Mouse (Mus musculus) bone marrow, adult 2 months (tissue): ENCODE data around the gene Hdgfl2. TPM values are rescaled to one million over a fixed set of nuclear protein-coding genes. Genes with fewer than 3 reads are reported as not detected.
"Not testable (repeated sequence)": the region's sequence is repeated elsewhere in the genome, so short reads cannot be mapped to it uniquely, and the experiment has no call there.

Source experiments
- H3K27ac ChIP-seq: fragments of 200-500 bp; 2 replicates; pipeline ENCODE4 v1.5.1; 2012; ENCODE audit warnings: low read depth, mild to moderate bottlenecking, control low read depth, inconsistent platforms, low read length; ENCODE audit not compliant: control insufficient read depth, poor library complexity, insufficient read depth
- H3K4me1 ChIP-seq: fragments of 200-500 bp; 2 replicates; pipeline ENCODE4 v1.6.1; 2011; ENCODE audit warnings: low read length; ENCODE audit not compliant: control insufficient read depth, insufficient read depth
- H3K4me3 ChIP-seq: fragments of 200-500 bp; replicated peaks from 2 replicates; pipeline ENCODE3; 2011; ENCODE audit warnings: mild to moderate bottlenecking, low read depth, low read length, control low read depth; ENCODE audit not compliant: control insufficient read depth
- CTCF ChIP-seq: fragments of 200-500 bp; IDR thresholded peaks from 2 replicates; pipeline ENCODE4 v1.5.1; 2011; ENCODE audit warnings: low read length, control low read depth; ENCODE audit not compliant: control insufficient read depth, insufficient read depth
- POLR2A ChIP-seq: fragments of 200-500 bp; IDR thresholded peaks from 2 replicates; pipeline ENCODE4 v1.6.1; 2011; ENCODE audit warnings: low read depth, mild to moderate bottlenecking, control low read depth, low read length, borderline replicate concordance; ENCODE audit not compliant: control insufficient read depth
- WGBS: fragments of 180-500 bp; shearing (Covaris S2); methylation state at CpG from one replicate; pipeline ENCODE4 v1.1.7; 2018; 5-methylcytosine and 5-hydroxymethylcytosine counted together
- polyA plus RNA-seq: library from polyadenylated mRNA; stranded (reverse); fragments of >200 nt; gene quantifications from 2 replicates; pipeline ENCODE4 v1.2.4, GENCODE M21; 2011; ENCODE audit warnings: low replicate concordance; ENCODE audit not compliant: missing spikeins, insufficient read depth, insufficient read length

Gene Hdgfl2
- polyA plus RNA-seq, 1 experiment = 145 TPM

GRCm38 (mm10) chr17:56092794-56093193 is 13.4 kb downstream of the Hdgfl2 start:
- TF ChIP-seq CTCF (no peak), POLR2A (no peak)
- no peak overlapping the region for H3K27ac ChIP-seq
- no peaks in the 10 kb centered on the region for H3K4me1 ChIP-seq
- H3K4me3 ChIP-seq = no peak overlapping the region
- whole genome bisulfite sequencing = 95% methylated on average over 1 of the region's 1 CpGs

- no peaks in the 10 kb centered on the region for H3K4me1 ChIP-seq
- TF ChIP-seq CTCF = no peak
- TF ChIP-seq POLR2A = no peak
- WGBS = 89% methylated on average over 12 of the region's 12 CpGs
- no peak overlapping the region for H3K4me3 ChIP-seq
- no peak overlapping the region; the same call in 1 of the 2 replicates for H3K27ac ChIP-seq
Observed at GRCm38 (mm10) chr17:56096883-56097282, 17.4 kb downstream of the Hdgfl2 start.

GRCm38 (mm10) chr17:56098180-56098579 is 18.7 kb downstream of the Hdgfl2 start:
- no peak overlapping the region for H3K27ac ChIP-seq

GRCm38 (mm10) chr17:56098711-56099572 is 19.5 kb downstream of the Hdgfl2 start:
- TF ChIP-seq CTCF (no peak), POLR2A (no peak)
- Histone ChIP-seq H3K4me3 (no peak overlapping the region), H3K4me1 (no peaks in the 10 kb centered on the region; the same call in 1 of the 2 replicates), H3K27ac (no peak overlapping the region)
- 92% methylated on average over 15 of the region's 15 CpGs for WGBS

More at GRCm38 (mm10) chr17:56098180-56098579, 18.7 kb downstream of the Hdgfl2 start:
- no peak overlapping the region for H3K4me3 ChIP-seq
- 93% methylated on average over 8 of the region's 8 CpGs for WGBS
- TF ChIP-seq POLR2A (no peak), CTCF (no peak)
- H3K4me1 ChIP-seq = no peaks in the 10 kb centered on the region; the same call in 1 of the 2 replicates

- Histone ChIP-seq H3K4me3 (no peak overlapping the region), H3K4me1 (no peaks in the 10 kb centered on the region; the same call in 1 of the 2 replicates), H3K27ac (no peak overlapping the region)
- WGBS = 84% methylated on average over 3 of the region's 3 CpGs
- TF ChIP-seq CTCF (no peak), POLR2A (no peak)
Observed at GRCm38 (mm10) chr17:56100811-56101210, 21.4 kb downstream of the Hdgfl2 start.

GRCm38 (mm10) chr17:56102158-56102557 is 22.7 kb downstream of the Hdgfl2 start:
- no peaks in the 10 kb centered on the region; the same call in 1 of the 2 replicates for H3K4me1 ChIP-seq
- no peak overlapping the region for H3K27ac ChIP-seq
- no peak overlapping the region for H3K4me3 ChIP-seq
- WGBS = 91% methylated on average over 5 of the region's 5 CpGs
- TF ChIP-seq POLR2A (no peak), CTCF (no peak)

- Histone ChIP-seq H3K27ac (no peak overlapping the region), H3K4me1 (no peaks in the 10 kb centered on the region; the same call in 1 of the 2 replicates), H3K4me3 (no peak overlapping the region)
- TF ChIP-seq CTCF (no peak), POLR2A (no peak)
- WGBS = 94% methylated on average over 9 of the region's 9 CpGs
Observed at GRCm38 (mm10) chr17:56102927-56103326, 23.5 kb downstream of the Hdgfl2 start.

- Histone ChIP-seq H3K4me1 (no peaks in the 10 kb centered on the region; the same call in 1 of the 2 replicates), H3K27ac (no peak overlapping the region), H3K4me3 (no peak overlapping the region)
- no peak for TF ChIP-seq CTCF
- WGBS = 91% methylated on average over 8 of the region's 8 CpGs
Observed at GRCm38 (mm10) chr17:56103465-56104285, 24.2 kb downstream of the Hdgfl2 start.

GRCm38 (mm10) chr17:56104821-56105220 is 25.4 kb downstream of the Hdgfl2 start:
- not testable (repeated sequence) for H3K4me1 ChIP-seq, H3K27ac ChIP-seq, H3K4me3 ChIP-seq
- WGBS = 85% methylated on average over 2 of the region's 5 CpGs

GRCm38 (mm10) chr17:56106436-56106835 is 27.0 kb downstream of the Hdgfl2 start:
- WGBS = 92% methylated on average over 4 of the region's 4 CpGs
- H3K4me3 ChIP-seq, H3K4me1 ChIP-seq, H3K27ac ChIP-seq: not testable (repeated sequence)
